9 mouse cellular contexts compared by ENCODE assay signal in genomic region chr7:79789812-79790211, GRCm38 (mm10). TPM values are rescaled to one million over a fixed set of nuclear protein-coding genes. Genes with fewer than 3 reads are reported as not detected.
"Had no signal": no experiment of that assay in that cellular context is flagged by ENCODE, and none has a peak within 500 bp of the region (broad histone marks: within the 10 kb centered on the region; RNA-seq: fewer than 3 reads in every experiment).

No protein-coding gene starts in this region.

RNA-seq across cellular contexts. Expression of gene Mesp1, which starts 3.8 kb away (rescaled TPM):
- polyA plus RNA-seq: liver, embryonic 12.5 days; lung, embryonic 14.5 days; lung, embryonic 16.5 days; midbrain, embryonic 13.5 days; midbrain, embryonic 15.5 days; neural tube, embryonic 12.5 days; neural tube, embryonic 14.5 days; stomach, embryonic 14.5 days; stomach, embryonic 16.5 days had no signal

RNA-seq across cellular contexts. Expression of gene Plin1, which starts 57.1 kb away (rescaled TPM):
- polyA plus RNA-seq: liver, embryonic 12.5 days; lung, embryonic 14.5 days; midbrain, embryonic 13.5 days; neural tube, embryonic 12.5 days; stomach, embryonic 14.5 days; stomach, embryonic 16.5 days had no signal
